In genomic region chr1:184138661-184139060, GRCm38 (mm10) we compare ENCODE assay signal across 35 mouse cellular contexts.
"Had no signal": no experiment of that assay in that cellular context is flagged by ENCODE, and none has a peak within 500 bp of the region (broad histone marks: within the 10 kb centered on the region; RNA-seq: fewer than 3 reads in every experiment).

No protein-coding gene starts in this region.

- H3K4me1 ChIP-seq: heart, embryonic 10.5 days; heart, embryonic 12.5 days; heart, embryonic 13.5 days; heart, embryonic 15.5 days; hindbrain, embryonic 10.5 days; hindbrain, embryonic 12.5 days; hindbrain, embryonic 13.5 days; hindbrain, embryonic 15.5 days; intestine, embryonic 15.5 days; kidney, embryonic 15.5 days had no signal

- H3K4me3 ChIP-seq: heart, adult 2 months; heart, embryonic 10.5 days; heart, embryonic 12.5 days; heart, embryonic 13.5 days; heart, embryonic 15.5 days; hindbrain, embryonic 10.5 days; hindbrain, embryonic 12.5 days; hindbrain, embryonic 13.5 days; hindbrain, embryonic 15.5 days; intestine, embryonic 15.5 days; kidney, embryonic 15.5 days; layer of hippocampus, adult 2 months had no signal

- H3K36me3 ChIP-seq: heart, embryonic 10.5 days; heart, embryonic 12.5 days; heart, embryonic 13.5 days; heart, embryonic 15.5 days; hindbrain, embryonic 10.5 days; hindbrain, embryonic 12.5 days; hindbrain, embryonic 13.5 days; hindbrain, embryonic 15.5 days; intestine, embryonic 15.5 days; kidney, embryonic 15.5 days had no signal

- H3K27ac ChIP-seq: heart, adult 2 months; heart, embryonic 10.5 days; heart, embryonic 13.5 days; heart, embryonic 15.5 days; hindbrain, embryonic 10.5 days; hindbrain, embryonic 12.5 days; hindbrain, embryonic 13.5 days; hindbrain, embryonic 14.5 days; hindbrain, embryonic 15.5 days; hindbrain, postnatal 0 days; intestine, embryonic 15.5 days; kidney, embryonic 15.5 days; kidney, postnatal 0 days; layer of hippocampus, adult 2 months had no signal

- H3K9me3 ChIP-seq: heart, embryonic 10.5 days; heart, embryonic 12.5 days; heart, embryonic 13.5 days; heart, embryonic 15.5 days; hindbrain, embryonic 10.5 days; hindbrain, embryonic 12.5 days; hindbrain, embryonic 13.5 days; hindbrain, embryonic 15.5 days; intestine, embryonic 15.5 days; kidney, embryonic 15.5 days had no signal

- ATAC-seq: hindbrain, embryonic 16.5 days; hindbrain, postnatal 0 days; inflammation-experienced regulatory T-cells, adult 6 months; intestine, embryonic 15.5 days; intestine, embryonic 16.5 days; intestine, postnatal 0 days had no signal

- DNase-seq: heart, adult 2 months; heart, postnatal 10 days; heart, postnatal 14 days; heart, postnatal 36 days; heart, postnatal 4 days; kidney, adult 11 months; kidney, adult 18-20 months; kidney, adult 2 months; kidney, adult 8-10 months; kidney, adult 9 months; kidney, postnatal 10 days; kidney, postnatal 14 days; kidney, postnatal 36 days; kidney, postnatal 4 days; layer of hippocampus, adult 9-11 months; layer of hippocampus, postnatal 36 days had no signal

- H3K9ac ChIP-seq: heart, embryonic 12.5 days; heart, embryonic 13.5 days; heart, embryonic 15.5 days; hindbrain, embryonic 12.5 days; hindbrain, embryonic 13.5 days; hindbrain, embryonic 14.5 days; hindbrain, embryonic 15.5 days; intestine, embryonic 15.5 days; kidney, embryonic 15.5 days had no signal

- H3K27me3 ChIP-seq: heart, embryonic 12.5 days; heart, embryonic 13.5 days; heart, embryonic 15.5 days; hindbrain, embryonic 12.5 days; hindbrain, embryonic 13.5 days; hindbrain, embryonic 15.5 days; intestine, embryonic 15.5 days; kidney, embryonic 15.5 days had no signal

- H3K4me2 ChIP-seq: heart, embryonic 11.5 days; heart, embryonic 12.5 days; heart, embryonic 13.5 days; heart, embryonic 15.5 days; hindbrain, embryonic 12.5 days; hindbrain, embryonic 13.5 days; hindbrain, embryonic 14.5 days; hindbrain, embryonic 15.5 days; intestine, embryonic 15.5 days; kidney, embryonic 15.5 days had no signal
